Mouse (Mus musculus) thymus, postnatal 4 days (tissue): ENCODE measurements around the gene Zfp652.
"Not testable (repeated sequence)": the region's sequence is repeated elsewhere in the genome, so short reads cannot be mapped to it uniquely, and the experiment has no call there.

Experiments
- DNase-seq: peaks from one replicate; pipeline ENCODE4 v3.0.0; 2021

Zfp652 gene

GRCm38 (mm10) chr11:95712563-95713224 is at the start of gene Zfp652:
Gene Zfp652 (plus strand): TSS chr11:95712673.
- DNase-seq: peak; percentile 94

- DNase-seq: peak; percentile 89
These were observed 45.8 kb upstream of the Zfp652 start, which contains the start of gene Phb for GRCm38 (mm10) chr11:95666529-95667149. Gene Phb (plus strand): TSS chr11:95666957.

GRCm38 (mm10) chr11:95667177-95667576 is 45.3 kb upstream of the Zfp652 start:
- DNase-seq: peak; percentile 67

GRCm38 (mm10) chr11:95668086-95668485 is 44.4 kb upstream of the Zfp652 start:
- not testable (repeated sequence) for DNase-seq

GRCm38 (mm10) chr11:95675498-95675897 is 37.0 kb upstream of the Zfp652 start:
- DNase-seq: no peak

GRCm38 (mm10) chr11:95676307-95676706 is 36.2 kb upstream of the Zfp652 start:
- DNase-seq: peak; percentile 93

- DNase-seq: no peak
These were observed 34.4 kb upstream of the Zfp652 start for GRCm38 (mm10) chr11:95677925-95678701.

GRCm38 (mm10) chr11:95681995-95682601 is 30.4 kb upstream of the Zfp652 start:
- DNase-seq: no peak

- DNase-seq: no peak
These were observed 29.5 kb upstream of the Zfp652 start for GRCm38 (mm10) chr11:95682946-95683345.

GRCm38 (mm10) chr11:95686031-95686430 is 26.4 kb upstream of the Zfp652 start:
- DNase-seq: peak; percentile 77

GRCm38 (mm10) chr11:95687084-95687656 is 25.3 kb upstream of the Zfp652 start:
- peak; percentile 29 for DNase-seq

- peak; percentile 41 for DNase-seq
These were observed 24.0 kb upstream of the Zfp652 start for GRCm38 (mm10) chr11:95688515-95688914.

GRCm38 (mm10) chr11:95688981-95689380 is 23.5 kb upstream of the Zfp652 start:
- DNase-seq: peak; percentile 49

GRCm38 (mm10) chr11:95689544-95689943 is 22.9 kb upstream of the Zfp652 start:
- DNase-seq: no peak

- DNase-seq: no peak
These were observed 13.9 kb upstream of the Zfp652 start for GRCm38 (mm10) chr11:95698541-95698940.

GRCm38 (mm10) chr11:95700778-95701739 is 11.4 kb upstream of the Zfp652 start:
- no peak for DNase-seq

- DNase-seq: no peak
These were observed 8.2 kb upstream of the Zfp652 start for GRCm38 (mm10) chr11:95704032-95704969.

- DNase-seq: no peak
These were observed 7.5 kb upstream of the Zfp652 start for GRCm38 (mm10) chr11:95704970-95705330.

GRCm38 (mm10) chr11:95709534-95710040 is 2.9 kb upstream of the Zfp652 start:
- DNase-seq: no peak

GRCm38 (mm10) chr11:95710478-95710877 is 2.0 kb upstream of the Zfp652 start:
- no peak for DNase-seq
